Mouse (Mus musculus): ENCODE results near the gene Plod3. TPM values are rescaled to one million over a fixed set of nuclear protein-coding genes. Genes with fewer than 3 reads are reported as not detected.

Gene Plod3
- polyA plus RNA-seq, 1 experiment from 2014 or later = 28.1 TPM

DNA sequence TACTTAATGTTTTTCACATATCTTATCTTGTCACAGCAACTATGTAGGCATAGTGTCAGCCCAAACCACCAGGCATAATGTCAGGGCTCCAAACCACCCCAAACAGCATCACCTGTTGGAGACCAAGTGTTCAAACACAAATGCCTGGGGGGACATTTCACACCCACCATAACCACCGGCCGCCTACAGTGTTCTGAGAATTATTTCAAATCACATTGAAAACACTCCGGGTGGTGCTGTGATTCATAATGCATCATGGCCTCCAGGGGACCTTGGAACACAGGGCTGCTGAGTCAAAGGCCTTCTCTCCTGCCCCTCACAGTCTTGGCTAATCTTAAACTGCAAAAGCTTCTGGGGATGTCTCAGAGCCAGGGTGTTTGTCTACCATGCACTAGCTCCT, 29.1 kb downstream of the Plod3 start:
- no peaks in the 10 kb centered on the region for H3K27me3 ChIP-seq (ENCODE audit: control insufficient read depth, insufficient read depth, low read length)
- no peaks in the 10 kb centered on the region for H3K36me3 ChIP-seq (ENCODE audit: control insufficient read depth, insufficient read depth, low read length)
- H3K27ac ChIP-seq (replicated peaks; ENCODE audit: low read depth, low read length) = no peak overlapping the region
- no peak overlapping the region for H3K4me2 ChIP-seq (ENCODE audit: low read length)
- no peak overlapping the region for H3K9ac ChIP-seq (replicated peaks; ENCODE audit: low read length)
- WGBS = 87% methylated on average over 3 of the region's 3 CpGs
- no peak overlapping the region for H3K4me3 ChIP-seq (replicated peaks; ENCODE audit: low read depth, low read length)
- no peaks in the 10 kb centered on the region for H3K4me1 ChIP-seq (ENCODE audit: control insufficient read depth, insufficient read depth, low read length)
- ATAC-seq (ENCODE audit: low FRiP score, low TSS enrichment) (no peak), DNase-seq (no peak)
- no peaks in the 10 kb centered on the region for H3K9me3 ChIP-seq (ENCODE audit: control insufficient read depth, low read length)

DNA sequence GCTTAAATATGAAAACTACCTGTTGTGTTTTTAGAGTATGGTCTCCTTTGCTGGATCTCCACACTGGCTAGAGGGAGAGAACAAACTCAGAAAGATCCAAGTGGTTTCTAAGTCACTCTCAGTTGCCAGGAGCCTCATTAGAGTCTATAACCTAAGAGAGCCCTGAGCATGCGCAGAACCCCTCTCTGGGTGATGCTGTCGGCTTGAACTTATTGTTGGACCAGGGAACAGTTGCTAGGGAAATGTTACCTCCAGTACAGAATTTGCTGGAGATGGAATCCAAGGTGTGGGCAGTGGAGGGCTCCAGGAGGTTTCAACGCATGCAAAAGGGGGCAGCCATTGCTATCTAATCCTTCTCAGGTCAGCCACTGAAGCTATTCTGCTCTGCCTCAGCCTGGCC, 37.5 kb downstream of the Plod3 start:
- no peak for ATAC-seq (ENCODE audit: low FRiP score, low TSS enrichment)
- H3K9ac ChIP-seq (replicated peaks; ENCODE audit: low read length) = no peak overlapping the region

DNA sequence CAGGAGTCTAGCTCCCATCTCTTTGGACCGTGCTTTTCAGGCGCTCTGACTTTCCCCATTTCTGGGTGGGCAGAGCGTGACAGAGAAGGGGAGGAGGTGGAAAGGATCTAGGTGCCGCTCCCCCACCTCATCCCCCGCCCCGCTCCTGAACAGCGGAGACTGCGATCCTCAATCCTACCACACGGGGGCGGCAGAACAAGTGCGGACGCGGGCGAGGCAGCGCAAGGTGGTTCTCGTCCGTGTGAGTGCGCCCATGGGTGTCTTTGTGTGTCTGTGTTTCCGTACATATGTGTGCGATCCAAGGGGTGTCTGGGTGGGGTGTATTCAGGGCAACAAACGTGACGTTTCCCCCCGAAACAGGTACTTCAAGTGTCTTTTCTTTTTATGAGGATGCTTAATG, 38.3 kb downstream of the Plod3 start:
- no peaks in the 10 kb centered on the region for H3K36me3 ChIP-seq (ENCODE audit: control insufficient read depth, insufficient read depth, low read length)
- peak overlapping the region; percentile 12; the same call in 1 of the 2 replicates for H3K4me3 ChIP-seq (replicated peaks; ENCODE audit: low read depth, low read length)
- no peak overlapping the region for H3K9ac ChIP-seq (replicated peaks; ENCODE audit: low read length)
- 0 out of 2 replicates have a peak, but pooled peaks cover 2% of the 10 kb centered on the region for H3K4me1 ChIP-seq (ENCODE audit: control insufficient read depth, insufficient read depth, low read length)
- ATAC-seq (ENCODE audit: low FRiP score, low TSS enrichment) (no peak), DNase-seq (peak; percentile 90)
- no peak overlapping the region for H3K27ac ChIP-seq (replicated peaks; ENCODE audit: low read depth, low read length)
- H3K27me3 ChIP-seq (ENCODE audit: control insufficient read depth, insufficient read depth, low read length) = peaks cover 53% of the 10 kb centered on the region
- H3K4me2 ChIP-seq (ENCODE audit: low read length) = peak overlapping the region; percentile 50
- H3K9me3 ChIP-seq (ENCODE audit: control insufficient read depth, low read length) = no peaks in the 10 kb centered on the region
- WGBS = under 1% methylated on average over 23 of the region's 23 CpGs

More for the DNA sequence above, 37.5 kb downstream of the Plod3 start:
- Histone ChIP-seq H3K4me1 (ENCODE audit: control insufficient read depth, insufficient read depth, low read length) (0 out of 2 replicates have a peak, but pooled peaks cover 2% of the 10 kb centered on the region), H3K4me3 (replicated peaks; ENCODE audit: low read depth, low read length) (no peak overlapping the region), H3K27me3 (ENCODE audit: control insufficient read depth, insufficient read depth, low read length) (peaks cover 50% of the 10 kb centered on the region), H3K36me3 (ENCODE audit: control insufficient read depth, insufficient read depth, low read length) (no peaks in the 10 kb centered on the region), H3K9me3 (ENCODE audit: control insufficient read depth, low read length) (no peaks in the 10 kb centered on the region), H3K27ac (replicated peaks; ENCODE audit: low read depth, low read length) (no peak overlapping the region), H3K4me2 (ENCODE audit: low read length) (no peak overlapping the region)
- DNase-seq = peak; percentile 17
- WGBS = 50% methylated on average over 3 of the region's 3 CpGs

DNA sequence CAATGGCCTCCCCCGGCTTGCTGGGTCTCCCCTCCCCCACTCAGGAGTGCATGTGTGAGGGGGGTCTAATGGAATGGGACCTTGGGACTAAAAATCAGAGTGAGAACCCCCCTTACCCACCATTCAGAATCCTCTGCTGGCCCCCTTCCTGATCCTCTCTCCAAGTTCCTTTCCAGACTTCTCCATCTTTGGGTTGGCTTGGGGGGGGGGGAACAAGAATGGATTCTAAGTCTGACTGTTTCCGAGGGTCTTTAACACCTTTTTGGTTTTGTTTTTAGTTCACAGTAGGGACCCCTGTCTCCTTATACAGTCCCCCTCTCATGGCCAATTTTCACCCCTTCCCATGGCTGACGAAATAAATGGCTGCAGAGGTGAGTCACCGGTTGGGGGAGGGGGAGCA, 39.3 kb downstream of the Plod3 start, which contains the start of gene Vgf:
Vgf (plus strand) TSS at position 301 of the 400 bp plus-strand sequence.
- peak within 1 kb of the TSS; percentile 12; the same call in 1 of the 2 replicates for H3K4me3 ChIP-seq (replicated peaks; ENCODE audit: low read depth, low read length)
- WGBS = 32% methylated on average over 4 of the region's 4 CpGs
- peaks cover 9% of the 10 kb centered on the region for H3K4me1 ChIP-seq (ENCODE audit: control insufficient read depth, insufficient read depth, low read length)
- DNase-seq (no peak), ATAC-seq (ENCODE audit: low FRiP score, low TSS enrichment) (no peak)
- peaks cover 60% of the 10 kb centered on the region for H3K27me3 ChIP-seq (ENCODE audit: control insufficient read depth, insufficient read depth, low read length)
- no peaks in the 10 kb centered on the region for H3K36me3 ChIP-seq (ENCODE audit: control insufficient read depth, insufficient read depth, low read length)
- peak within 1 kb of the TSS; percentile 50 for H3K4me2 ChIP-seq (ENCODE audit: low read length)
- no peak within 1 kb of the TSS for H3K9ac ChIP-seq (replicated peaks; ENCODE audit: low read length)
- H3K9me3 ChIP-seq (ENCODE audit: control insufficient read depth, low read length) = no peaks in the 10 kb centered on the region
- no peak within 1 kb of the TSS for H3K27ac ChIP-seq (replicated peaks; ENCODE audit: low read depth, low read length)

DNA sequence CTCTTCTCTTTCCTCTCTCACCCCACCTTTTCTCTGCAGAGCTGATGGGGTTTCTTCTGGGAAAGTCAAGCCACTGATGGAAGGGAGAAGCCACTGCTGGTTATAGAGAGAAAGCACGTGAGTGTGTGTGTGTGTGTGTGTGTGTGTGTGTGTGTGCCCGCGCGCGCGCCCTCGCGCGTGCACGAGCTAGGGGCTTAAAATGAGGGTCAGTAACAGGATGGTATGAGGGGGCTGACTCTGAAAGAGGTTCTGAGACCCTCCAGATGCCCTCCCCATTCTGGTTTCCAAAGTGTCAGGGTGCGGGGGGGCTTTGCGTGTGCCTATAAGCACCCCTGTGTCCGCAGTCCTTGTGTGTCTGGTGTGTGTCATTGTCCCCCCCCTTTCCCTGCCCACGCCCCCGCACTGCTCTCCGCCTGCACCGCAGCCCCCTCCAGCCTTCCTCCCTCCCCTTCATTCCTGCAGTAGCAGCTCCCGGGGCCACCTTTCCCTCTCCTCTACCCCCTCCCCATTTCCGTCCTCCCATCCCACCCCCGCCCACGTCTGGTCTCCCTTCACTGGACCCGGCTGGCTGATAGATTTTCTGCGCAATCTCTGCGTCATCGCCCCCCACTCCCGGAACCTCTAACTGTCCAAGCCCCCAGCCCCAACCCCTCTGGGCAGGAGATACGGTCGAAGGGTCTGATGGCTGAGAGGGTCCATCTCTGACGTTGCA, 41.9 kb downstream of the Plod3 start:
- Histone ChIP-seq H3K9me3 (ENCODE audit: control insufficient read depth, low read length) (no peaks in the 10 kb centered on the region), H3K4me2 (ENCODE audit: low read length) (peak overlapping the region; percentile 100), H3K27me3 (ENCODE audit: control insufficient read depth, insufficient read depth, low read length) (peaks cover 67% of the 10 kb centered on the region), H3K9ac (replicated peaks; ENCODE audit: low read length) (peak overlapping the region; percentile 61; the same call in 1 of the 2 replicates), H3K36me3 (ENCODE audit: control insufficient read depth, insufficient read depth, low read length) (no peaks in the 10 kb centered on the region), H3K27ac (replicated peaks; ENCODE audit: low read depth, low read length) (no peak overlapping the region), H3K4me3 (replicated peaks; ENCODE audit: low read depth, low read length) (peak overlapping the region; percentile 52), H3K4me1 (ENCODE audit: control insufficient read depth, insufficient read depth, low read length) (peaks cover 20% of the 10 kb centered on the region)
- ATAC-seq (ENCODE audit: low FRiP score, low TSS enrichment) = no peak
- 3% methylated on average over 29 of the region's 29 CpGs for WGBS
- peak; percentile 45 for DNase-seq

DNA sequence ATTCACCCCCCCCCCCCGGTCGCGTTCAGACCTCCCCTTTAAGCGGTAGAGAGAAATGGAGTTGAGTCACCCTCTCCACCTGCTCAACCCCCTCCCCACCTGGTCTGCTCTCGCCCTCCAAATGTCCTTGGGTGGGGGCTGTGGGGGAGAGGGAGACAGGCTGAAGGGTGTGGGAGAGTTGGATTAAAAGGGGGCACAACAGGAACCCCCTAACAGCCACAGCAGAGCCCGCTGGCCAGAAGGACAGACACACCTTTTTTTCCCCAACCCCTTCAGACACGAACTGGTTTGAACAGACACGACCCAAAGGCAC, 42.4 kb downstream of the Plod3 start:
- H3K9ac ChIP-seq (replicated peaks; ENCODE audit: low read length) = peak overlapping the region; percentile 61; the same call in 1 of the 2 replicates
- no peaks in the 10 kb centered on the region for H3K9me3 ChIP-seq (ENCODE audit: control insufficient read depth, low read length)
- peak overlapping the region; percentile 52 for H3K4me3 ChIP-seq (replicated peaks; ENCODE audit: low read depth, low read length)
- H3K36me3 ChIP-seq (ENCODE audit: control insufficient read depth, insufficient read depth, low read length) = no peaks in the 10 kb centered on the region
- DNase-seq = no peak
- ATAC-seq (ENCODE audit: low FRiP score, low TSS enrichment) = no peak
- 3% methylated on average over 8 of the region's 8 CpGs for WGBS
- H3K4me2 ChIP-seq (ENCODE audit: low read length) = peak overlapping the region; percentile 100
- H3K27ac ChIP-seq (replicated peaks; ENCODE audit: low read depth, low read length) = no peak overlapping the region; the same call in 1 of the 2 replicates
- peaks cover 64% of the 10 kb centered on the region for H3K27me3 ChIP-seq (ENCODE audit: control insufficient read depth, insufficient read depth, low read length)
- peaks cover 20% of the 10 kb centered on the region for H3K4me1 ChIP-seq (ENCODE audit: control insufficient read depth, insufficient read depth, low read length)

DNA sequence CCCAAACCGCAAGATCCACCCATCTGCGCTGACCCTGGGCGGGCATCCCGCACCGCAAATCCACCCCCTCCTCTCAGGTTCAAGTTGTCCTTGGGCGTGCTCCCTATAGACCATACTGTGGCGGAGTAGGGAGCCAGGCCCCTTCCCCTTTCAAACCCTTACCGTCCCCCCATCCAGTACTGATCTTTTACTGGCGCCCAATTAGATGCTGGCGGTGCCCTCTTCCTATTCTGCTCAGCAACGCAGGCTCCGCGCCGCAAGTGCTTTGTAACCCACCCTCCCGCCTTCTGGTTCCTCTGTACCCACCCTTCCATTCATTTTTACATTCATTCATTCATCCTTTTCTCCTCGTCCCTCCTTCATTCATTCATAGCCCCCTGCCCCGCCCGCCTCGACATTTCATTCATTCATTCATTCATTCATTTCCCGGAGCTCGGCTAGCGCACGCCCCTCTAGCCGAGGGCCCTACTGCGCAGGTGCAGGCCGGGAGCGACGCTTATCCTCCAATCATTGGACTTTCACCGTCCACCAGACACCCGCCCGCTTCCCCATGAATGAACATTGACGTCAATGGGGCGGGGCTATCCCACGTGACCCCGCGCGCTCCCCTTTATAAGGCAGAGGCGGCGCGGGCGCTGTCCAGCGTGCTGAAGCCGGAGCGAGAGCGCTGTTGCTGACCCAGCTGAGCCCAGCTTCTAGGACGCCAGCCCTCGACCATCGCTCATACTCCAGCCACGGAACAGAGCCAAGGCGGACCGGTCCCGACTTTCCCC, 43.0 kb downstream of the Plod3 start:
- Histone ChIP-seq H3K9ac (replicated peaks; ENCODE audit: low read length) (peak overlapping the region; percentile 61; the same call in 1 of the 2 replicates), H3K9me3 (ENCODE audit: control insufficient read depth, low read length) (no peaks in the 10 kb centered on the region), H3K4me1 (ENCODE audit: control insufficient read depth, insufficient read depth, low read length) (peaks cover 20% of the 10 kb centered on the region), H3K27me3 (ENCODE audit: control insufficient read depth, insufficient read depth, low read length) (peaks cover 58% of the 10 kb centered on the region), H3K4me3 (replicated peaks; ENCODE audit: low read depth, low read length) (peak overlapping the region; percentile 52), H3K36me3 (ENCODE audit: control insufficient read depth, insufficient read depth, low read length) (peaks cover under 1% of the 10 kb centered on the region), H3K27ac (replicated peaks; ENCODE audit: low read depth, low read length) (no peak overlapping the region; the same call in 1 of the 2 replicates), H3K4me2 (ENCODE audit: low read length) (peak overlapping the region; percentile 100)
- peak; percentile 85 for ATAC-seq (ENCODE audit: low FRiP score, low TSS enrichment)
- under 1% methylated on average over 52 of the region's 52 CpGs for WGBS
- peak; percentile 99 for DNase-seq

DNA sequence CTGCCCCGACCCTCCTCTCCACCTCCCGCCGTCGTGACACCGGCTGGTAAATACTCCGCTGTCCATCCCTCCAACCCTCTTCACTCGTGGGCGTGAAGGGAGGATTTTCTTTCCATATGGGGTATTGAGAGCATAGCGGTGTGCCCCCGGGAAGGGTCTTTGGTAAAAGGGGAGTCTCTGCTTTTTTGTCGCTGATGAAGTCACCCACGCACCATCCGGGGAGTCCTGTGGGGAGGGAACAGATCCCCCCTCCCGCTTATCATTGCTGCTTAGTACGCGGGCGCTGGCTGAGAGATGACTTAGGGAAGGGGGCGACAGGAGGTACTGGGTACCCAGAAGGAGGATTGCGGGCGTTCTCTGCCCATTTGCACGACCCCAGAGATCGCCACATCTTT, 43.6 kb downstream of the Plod3 start:
- Histone ChIP-seq H3K9ac (replicated peaks; ENCODE audit: low read length) (peak overlapping the region; percentile 61; the same call in 1 of the 2 replicates), H3K27ac (replicated peaks; ENCODE audit: low read depth, low read length) (no peak overlapping the region), H3K36me3 (ENCODE audit: control insufficient read depth, insufficient read depth, low read length) (peaks cover 6% of the 10 kb centered on the region), H3K4me1 (ENCODE audit: control insufficient read depth, insufficient read depth, low read length) (peaks cover 20% of the 10 kb centered on the region), H3K9me3 (ENCODE audit: control insufficient read depth, low read length) (no peaks in the 10 kb centered on the region), H3K4me2 (ENCODE audit: low read length) (peak overlapping the region; percentile 100), H3K4me3 (replicated peaks; ENCODE audit: low read depth, low read length) (peak overlapping the region; percentile 52), H3K27me3 (ENCODE audit: control insufficient read depth, insufficient read depth, low read length) (peaks cover 54% of the 10 kb centered on the region)
- no peak for DNase-seq
- 9% methylated on average over 22 of the region's 22 CpGs for WGBS
- no peak for ATAC-seq (ENCODE audit: low FRiP score, low TSS enrichment)
